Mouse (Mus musculus) liver, embryonic 13.5 days (tissue): ENCODE data around the gene Sgk2. TPM values are rescaled to one million over a fixed set of nuclear protein-coding genes. Genes with fewer than 3 reads are reported as not detected.
A peak's percentile ranks its signal among the peaks of the same experiment; 100 is the strongest.

ENCODE experiments used
- ATAC-seq: fragments of 200-750 bp; cut with Nextera tagmentation; 2 replicates; pipeline ENCODE4 v1.8.0; 2017; ENCODE audit warnings: low read depth, mild to moderate bottlenecking, moderate number of reproducible peaks, moderate library complexity
- DNase-seq: peaks from one replicate; pipeline ENCODE4 v3.0.0; 2022
- H3K27ac ChIP-seq: fragments of 300-500 bp; sonication (generic); 2 replicates; pipeline ENCODE4 v1.5.1; 2015; ENCODE audit warnings: moderate library complexity, mild to moderate bottlenecking, inconsistent platforms
- H3K27me3 ChIP-seq: fragments of 300-500 bp; sonication (generic); 2 replicates; pipeline ENCODE4 v1.6.1; 2015; ENCODE audit warnings: mild to moderate bottlenecking, inconsistent platforms
- H3K36me3 ChIP-seq: fragments of 300-500 bp; sonication (generic); 2 replicates; pipeline ENCODE4 v1.6.1; 2015; ENCODE audit warnings: mild to moderate bottlenecking, inconsistent platforms
- H3K4me1 ChIP-seq: fragments of 300-500 bp; sonication (generic); replicated peaks from 2 replicates; pipeline ENCODE4 v1.6.1; 2015; ENCODE audit warnings: inconsistent platforms
- H3K4me2 ChIP-seq: fragments of 300-500 bp; sonication (generic); 2 replicates; pipeline ENCODE4 v1.6.1; 2015; ENCODE audit warnings: inconsistent platforms, mild to moderate bottlenecking, moderate library complexity
- H3K4me3 ChIP-seq: fragments of 300-500 bp; sonication (generic); replicated peaks from 2 replicates; pipeline ENCODE4 v1.5.1; 2015; ENCODE audit warnings: mild to moderate bottlenecking, inconsistent platforms
- H3K9ac ChIP-seq: fragments of 300-500 bp; sonication (generic); 2 replicates; pipeline ENCODE4 v1.6.1; 2015; ENCODE audit warnings: mild to moderate bottlenecking, inconsistent platforms
- H3K9me3 ChIP-seq: fragments of 300-500 bp; sonication (generic); replicated peaks from 2 replicates; pipeline ENCODE4 v1.6.1; 2016; ENCODE audit warnings: inconsistent platforms
- WGBS: fragments of 180-500 bp; shearing (Covaris S2); methylation state at CpG from one replicate; pipeline ENCODE4 v1.1.7; 2015; ENCODE audit not compliant: insufficient replicate concordance; 5-methylcytosine and 5-hydroxymethylcytosine counted together
- polyA plus RNA-seq: library from polyadenylated mRNA; unstranded; fragments of >200 nt; fragmentation: Nextera tagmentation; extraction: Ambion mirVana; gene quantifications from 2 replicates; pipeline ENCODE4 v1.2.1, GENCODE M21; 2015

Gene Sgk2
- polyA plus RNA-seq, 1 experiment from 2014 or later, result 2.7 TPM

GRCm38 (mm10) chr2:163060630-163061029 lies 73.5 kb downstream of the Sgk2 start:
- Histone ChIP-seq H3K27me3 (no peaks in the 10 kb centered on the region), H3K9me3 (no peaks in the 10 kb centered on the region), H3K4me2 (no peak overlapping the region), H3K4me1 (peaks cover 57% of the 10 kb centered on the region), H3K9ac (no peak overlapping the region), H3K4me3 (no peak overlapping the region), H3K36me3 (peaks cover 82% of the 10 kb centered on the region), H3K27ac (peak overlapping the region; percentile 34; the same call in 1 of the 2 replicates)
- ATAC-seq (no peak), DNase-seq (no peak)
- 52% methylated on average over 6 of the region's 6 CpGs for WGBS

GRCm38 (mm10) chr2:163061203-163062118 lies 74.3 kb downstream of the Sgk2 start:
- Histone ChIP-seq H3K9ac (no peak overlapping the region), H3K27me3 (no peaks in the 10 kb centered on the region), H3K4me3 (no peak overlapping the region), H3K4me2 (no peak overlapping the region), H3K4me1 (peaks cover 49% of the 10 kb centered on the region), H3K27ac (peak overlapping the region; percentile 16; the same call in 1 of the 2 replicates), H3K36me3 (peaks cover 90% of the 10 kb centered on the region), H3K9me3 (no peaks in the 10 kb centered on the region)
- DNase-seq, result no peak
- 43% methylated on average over 8 of the region's 8 CpGs for WGBS
- no peak for ATAC-seq

GRCm38 (mm10) chr2:163062119-163062508 lies 75.0 kb downstream of the Sgk2 start:
- DNase-seq (no peak), ATAC-seq (no peak)
- Histone ChIP-seq H3K27me3 (no peaks in the 10 kb centered on the region), H3K4me3 (no peak overlapping the region), H3K9me3 (no peaks in the 10 kb centered on the region), H3K4me1 (peaks cover 43% of the 10 kb centered on the region), H3K27ac (no peak overlapping the region), H3K9ac (no peak overlapping the region), H3K4me2 (no peak overlapping the region), H3K36me3 (peaks cover 95% of the 10 kb centered on the region)
- 76% methylated on average over 6 of the region's 6 CpGs for WGBS

Other genes starting within 250 kb of the Sgk2 start
- 138 and 164 TPM in 2 replicates for gene Srsf6, start 55.8 kb upstream of the Sgk2 start, polyA plus RNA-seq
- gene L3mbtl1, start 43.9 kb upstream of the Sgk2 start, polyA plus RNA-seq, result 0.03 and 0.06 TPM in 2 replicates
- 20.6 and 22.9 TPM in 2 replicates for gene Ift52, start 30.0 kb downstream of the Sgk2 start, polyA plus RNA-seq
- 45.7 and 50.9 TPM in 2 replicates for gene Mybl2, start 67.4 kb downstream of the Sgk2 start, polyA plus RNA-seq
- not detected in 2 replicates for gene Gtsf1l, start 100.5 kb downstream of the Sgk2 start, polyA plus RNA-seq
- 0.36 and 0.82 TPM in 2 replicates for gene Tox2, start 215.8 kb downstream of the Sgk2 start, polyA plus RNA-seq